In genomic region chr12:69682788-69683419, GRCm38 (mm10) we compare ENCODE assay signal across 7 mouse cellular contexts. TPM values are rescaled to one million over a fixed set of nuclear protein-coding genes. Genes with fewer than 3 reads are reported as not detected.
DNase-seq lines count a peak whose midpoint lies in the region; ATAC-seq lines count a peak whose summit lies in the region.

No protein-coding gene starts in this region.

- no peaks in the 10 kb centered on the region for H3K36me3 ChIP-seq in embryonic facial prominence, embryonic 15.5 days
- H3K36me3 ChIP-seq in intestine, embryonic 14.5 days (ENCODE audit: control insufficient read depth, insufficient read depth, low read length), result no peaks in the 10 kb centered on the region
- no peaks in the 10 kb centered on the region for H3K36me3 ChIP-seq in midbrain, embryonic 15.5 days (replicated peaks)

- no peaks in the 10 kb centered on the region for H3K9me3 ChIP-seq in embryonic facial prominence, embryonic 15.5 days (replicated peaks)
- H3K9me3 ChIP-seq in intestine, embryonic 14.5 days (ENCODE audit: control insufficient read depth, low read length), result no peaks in the 10 kb centered on the region
- no peaks in the 10 kb centered on the region for H3K9me3 ChIP-seq in midbrain, embryonic 15.5 days

- H3K4me1 ChIP-seq in embryonic facial prominence, embryonic 15.5 days, result peaks cover 17% of the 10 kb centered on the region
- peaks cover 11% of the 10 kb centered on the region for H3K4me1 ChIP-seq in intestine, embryonic 14.5 days (replicated peaks; ENCODE audit: control insufficient read depth, insufficient read depth, low read length)
- H3K4me1 ChIP-seq in midbrain, embryonic 15.5 days, result peaks cover 18% of the 10 kb centered on the region

- no peak for ATAC-seq in embryonic facial prominence, embryonic 15.5 days (ENCODE audit: insufficient number of reproducible peaks, low FRiP score, low TSS enrichment, low read depth)
- ATAC-seq in intestine, embryonic 14.5 days (replicated peaks; ENCODE audit: low FRiP score, low TSS enrichment, low read depth), result no peak
- no peak for ATAC-seq in midbrain, embryonic 15.5 days (replicated peaks)

- H3K4me2 ChIP-seq in embryonic facial prominence, embryonic 15.5 days (replicated peaks), result peak overlapping the region; percentile 68
- H3K4me2 ChIP-seq in intestine, embryonic 14.5 days (ENCODE audit: low read length), result peak overlapping the region; percentile 48
- H3K4me2 ChIP-seq in midbrain, embryonic 15.5 days, result peak overlapping the region; percentile 67

- no peak overlapping the region for H3K9ac ChIP-seq in embryonic facial prominence, embryonic 15.5 days
- peak overlapping the region; percentile 97; the same call in 1 of the 2 replicates for H3K9ac ChIP-seq in intestine, embryonic 14.5 days (ENCODE audit: low read length)
- H3K9ac ChIP-seq in midbrain, embryonic 15.5 days, result no peak overlapping the region

- no peaks in the 10 kb centered on the region for H3K27me3 ChIP-seq in embryonic facial prominence, embryonic 15.5 days
- no peaks in the 10 kb centered on the region for H3K27me3 ChIP-seq in intestine, embryonic 14.5 days (replicated peaks; ENCODE audit: control insufficient read depth, insufficient read depth, low read length)
- H3K27me3 ChIP-seq in midbrain, embryonic 15.5 days (replicated peaks), result no peaks in the 10 kb centered on the region

- WGBS in embryonic facial prominence, embryonic 15.5 days, result 37% methylated on average over 14 of the region's 14 CpGs
- 44% methylated on average over 14 of the region's 14 CpGs for WGBS in intestine, embryonic 14.5 days
- 52% methylated on average over 14 of the region's 14 CpGs for WGBS in midbrain, embryonic 15.5 days

- H3K4me3 ChIP-seq in embryonic facial prominence, embryonic 15.5 days (replicated peaks), result peak overlapping the region; percentile 98
- peak overlapping the region; percentile 91 for H3K4me3 ChIP-seq in intestine, embryonic 14.5 days (ENCODE audit: low read depth, low read length)
- peak overlapping the region; percentile 97 for H3K4me3 ChIP-seq in midbrain, embryonic 15.5 days

- DNase-seq in thymus, postnatal 4 days, result peak; percentile 16
- no peak for DNase-seq in thymus, postnatal 25 days
- no peak for DNase-seq in intestine, embryonic 14.5 days (ENCODE audit: low spot score)
- DNase-seq in cerebellum, adult 8-10 months, result no peak
- DNase-seq in kidney, postnatal 10 days, result no peak

- no peak overlapping the region; the same call in 1 of the 2 replicates for H3K27ac ChIP-seq in embryonic facial prominence, embryonic 15.5 days (replicated peaks)
- no peak overlapping the region for H3K27ac ChIP-seq in intestine, embryonic 14.5 days (ENCODE audit: low read depth)
- no peak overlapping the region for H3K27ac ChIP-seq in midbrain, embryonic 15.5 days

RNA-seq across cellular contexts. Expression of gene Sos2, which starts 1.3 kb away (rescaled TPM):
- 10.3 and 10.7 TPM in 2 replicates for polyA plus RNA-seq in embryonic facial prominence, embryonic 15.5 days (2015; fragmentation: Nextera tagmentation; extraction: Ambion mirVana)
- 10.6 and 14.6 TPM in 2 replicates for polyA plus RNA-seq in intestine, embryonic 14.5 days (2014; fragmentation: Nextera tagmentation; extraction: Ambion mirVana)
- 13.0 and 13.2 TPM in 2 replicates for polyA plus RNA-seq in midbrain, embryonic 15.5 days (2015; fragmentation: Nextera tagmentation; extraction: Ambion mirVana)

RNA-seq across cellular contexts. Expression of gene L2hgdh, which starts 41.8 kb away (rescaled TPM):
- polyA plus RNA-seq in embryonic facial prominence, embryonic 15.5 days (2015; fragmentation: Nextera tagmentation; extraction: Ambion mirVana), result 17.2 and 17.3 TPM in 2 replicates
- 18.4 and 19.3 TPM in 2 replicates for polyA plus RNA-seq in intestine, embryonic 14.5 days (2014; fragmentation: Nextera tagmentation; extraction: Ambion mirVana)
- 14.3 and 14.5 TPM in 2 replicates for polyA plus RNA-seq in midbrain, embryonic 15.5 days (2015; fragmentation: Nextera tagmentation; extraction: Ambion mirVana)

RNA-seq across cellular contexts. Expression of gene Atp5s, which starts 41.8 kb away (rescaled TPM):
- polyA plus RNA-seq in embryonic facial prominence, embryonic 15.5 days (2015; fragmentation: Nextera tagmentation; extraction: Ambion mirVana), result 32.5 and 35.0 TPM in 2 replicates
- polyA plus RNA-seq in intestine, embryonic 14.5 days (2014; fragmentation: Nextera tagmentation; extraction: Ambion mirVana), result 31.7 and 33.3 TPM in 2 replicates
- polyA plus RNA-seq in midbrain, embryonic 15.5 days (2015; fragmentation: Nextera tagmentation; extraction: Ambion mirVana), result 33.0 and 33.3 TPM in 2 replicates
